Mouse (Mus musculus): ENCODE measurements around the gene Card14. TPM values are rescaled to one million over a fixed set of nuclear protein-coding genes. Genes with fewer than 3 reads are reported as not detected.

The Card14 gene
- total RNA-seq, 2 experiments from 2014 or later: 0.38 to 0.54 TPM

GRCm38 (mm10) chr11:119300246-119300935, 7.2 kb upstream of the Card14 start:
- intact Hi-C loops (cut with DNase I): loop anchor here (10.0 kb wide), 2 partner anchors 184 to 604 kb away; no protein-coding TSS in a partner anchor
- DNase-seq: no peak

- intact Hi-C loops (cut with DNase I): loop anchor here (10.0 kb wide), 2 partner anchors 184 to 604 kb away; no protein-coding TSS in a partner anchor
- DNase-seq: no peak
These were observed 6.6 kb upstream of the Card14 start for GRCm38 (mm10) chr11:119300986-119301385.

- intact Hi-C loops (cut with DNase I): loop anchor here (10.0 kb wide), 2 partner anchors 180 to 600 kb away; no protein-coding TSS in a partner anchor
These were observed 2.5 kb upstream of the Card14 start for GRCm38 (mm10) chr11:119304904-119305712.

GRCm38 (mm10) chr11:119306762-119307657, 558 bp upstream of the Card14 start:
- no peak for DNase-seq
- intact Hi-C loops (cut with DNase I): loop anchor here (10.0 kb wide), 2 partner anchors 178 to 598 kb away; no protein-coding TSS in a partner anchor

More at GRCm38 (mm10) chr11:119304904-119305712, 2.5 kb upstream of the Card14 start:
- DNase-seq: peak; percentile 53

GRCm38 (mm10) chr11:119307916-119308315, 348 bp downstream of the Card14 start:
- intact Hi-C loops (cut with DNase I): loop anchor here (10.0 kb wide), 2 partner anchors 177 to 597 kb away; no protein-coding TSS in a partner anchor
- no peak for DNase-seq

- no peak for DNase-seq
- intact Hi-C loops (cut with DNase I): no loop called here
These were observed 3.1 kb downstream of the Card14 start for GRCm38 (mm10) chr11:119310621-119311020.

GRCm38 (mm10) chr11:119314252-119314936, 6.8 kb downstream of the Card14 start:
- intact Hi-C loops (cut with DNase I): no loop called here
- DNase-seq: no peak

- DNase-seq: no peak
- intact Hi-C loops (cut with DNase I): no loop called here
These were observed 9.2 kb downstream of the Card14 start for GRCm38 (mm10) chr11:119316720-119317119.

GRCm38 (mm10) chr11:119322521-119322920, 15.0 kb downstream of the Card14 start:
- intact Hi-C loops (cut with DNase I): loop anchor here (10.0 kb wide), 1 partner anchor 122 kb away; no protein-coding TSS in a partner anchor
- no peak for DNase-seq

- intact Hi-C loops (cut with DNase I): loop anchor here (10.0 kb wide), 1 partner anchor 120 kb away; no protein-coding TSS in a partner anchor
- DNase-seq: no peak
These were observed 17.5 kb downstream of the Card14 start for GRCm38 (mm10) chr11:119325068-119325467.

GRCm38 (mm10) chr11:119330592-119330991, 23.0 kb downstream of the Card14 start:
- no peak for DNase-seq
- intact Hi-C loops (cut with DNase I): no loop called here

- no peak for DNase-seq
- intact Hi-C loops (cut with DNase I): no loop called here
These were observed 24.4 kb downstream of the Card14 start for GRCm38 (mm10) chr11:119331970-119332369.

- intact Hi-C loops (cut with DNase I): no loop called here
- DNase-seq: peak; percentile 29
These were observed 30.9 kb downstream of the Card14 start for GRCm38 (mm10) chr11:119338271-119339059.

GRCm38 (mm10) chr11:119339179-119339578, 31.6 kb downstream of the Card14 start:
- DNase-seq: no peak
- intact Hi-C loops (cut with DNase I): no loop called here

GRCm38 (mm10) chr11:119339637-119340036, 32.1 kb downstream of the Card14 start:
- intact Hi-C loops (cut with DNase I): no loop called here
- peak; percentile 76 for DNase-seq

- intact Hi-C loops (cut with DNase I): no loop called here
- DNase-seq: no peak
These were observed 36.6 kb downstream of the Card14 start for GRCm38 (mm10) chr11:119344178-119344577.

- intact Hi-C loops (cut with DNase I): no loop called here
- no peak for DNase-seq
These were observed 37.3 kb downstream of the Card14 start for GRCm38 (mm10) chr11:119344865-119345264.

- no peak for DNase-seq
- intact Hi-C loops (cut with DNase I): no loop called here
These were observed 39.6 kb downstream of the Card14 start for GRCm38 (mm10) chr11:119347125-119347524.

GRCm38 (mm10) chr11:119352113-119352512, 44.5 kb downstream of the Card14 start:
- intact Hi-C loops (cut with DNase I): no loop called here
- DNase-seq: no peak
